Mouse (Mus musculus) frontal cortex, postnatal 25 days (tissue): ENCODE measurements around the gene Sh3d21.
A peak's percentile ranks its signal among the peaks of the same experiment; 100 is the strongest.
"Not testable (repeated sequence)": the region's sequence is repeated elsewhere in the genome, so short reads cannot be mapped to it uniquely, and the experiment has no call there.

Source experiments
- DNase-seq, 2 experiments: peaks; one replicate each; pipeline ENCODE4 v3.0.0; 2022; ENCODE audit warnings: low spot score in 2 of 2

The Sh3d21 gene

DNA sequence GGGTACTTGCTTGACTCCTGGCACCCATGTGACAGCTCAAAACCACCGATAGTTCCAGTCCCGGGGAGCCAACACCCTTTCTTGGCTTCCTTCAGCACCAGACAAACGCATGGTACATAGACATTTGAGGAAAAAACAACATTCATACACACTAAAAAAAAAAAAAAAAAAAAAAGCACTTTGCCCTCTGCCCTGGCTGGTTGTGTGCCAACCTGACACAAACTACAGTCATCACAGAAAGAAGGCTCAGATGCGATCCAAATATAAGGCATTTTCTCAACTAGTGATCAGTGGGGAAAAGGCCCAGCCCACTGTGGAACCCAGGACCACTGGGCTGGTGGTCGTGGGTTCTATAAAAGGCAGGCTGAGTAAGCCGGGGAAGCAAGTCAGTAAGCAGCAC lies 5.6 kb upstream of the Sh3d21 start:
- no peak for DNase-seq

GRCm38 (mm10) chr4:126166084-126166483 lies 2.8 kb upstream of the Sh3d21 start:
- DNase-seq: no peak

- not testable (repeated sequence) for DNase-seq
These were observed 1.8 kb upstream of the Sh3d21 start for GRCm38 (mm10) chr4:126165092-126165491.

- DNase-seq: no peak
These were observed 394 bp upstream of the Sh3d21 start for GRCm38 (mm10) chr4:126163685-126164084.

DNA sequence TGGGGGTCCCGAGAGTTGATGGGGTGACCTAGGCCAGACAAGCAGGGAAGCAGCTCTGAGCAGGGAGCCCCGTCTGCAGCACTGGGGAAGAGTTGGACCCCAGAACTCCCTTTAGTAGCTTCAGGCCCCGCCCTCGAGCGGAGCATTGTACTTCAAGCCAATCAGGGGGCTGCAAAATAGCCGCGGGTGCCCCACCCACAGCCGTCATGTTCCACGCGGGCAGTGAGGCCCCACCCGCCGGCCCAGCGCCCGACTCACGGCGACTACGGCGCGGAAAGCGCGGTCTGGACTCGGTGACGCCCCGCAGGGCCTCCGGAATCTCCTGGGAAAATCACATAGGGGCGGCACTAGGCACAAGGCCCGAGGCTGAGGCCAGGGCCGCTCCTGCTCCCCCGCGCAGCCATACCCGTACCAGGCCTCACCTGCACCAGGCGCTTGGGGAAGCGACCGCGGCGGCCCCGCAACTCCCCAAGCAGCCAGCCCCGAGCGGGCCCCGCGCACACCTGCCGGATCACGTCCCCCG lies 686 bp downstream of the Sh3d21 start:
- DNase-seq: peak; percentile 54 to 72

DNA sequence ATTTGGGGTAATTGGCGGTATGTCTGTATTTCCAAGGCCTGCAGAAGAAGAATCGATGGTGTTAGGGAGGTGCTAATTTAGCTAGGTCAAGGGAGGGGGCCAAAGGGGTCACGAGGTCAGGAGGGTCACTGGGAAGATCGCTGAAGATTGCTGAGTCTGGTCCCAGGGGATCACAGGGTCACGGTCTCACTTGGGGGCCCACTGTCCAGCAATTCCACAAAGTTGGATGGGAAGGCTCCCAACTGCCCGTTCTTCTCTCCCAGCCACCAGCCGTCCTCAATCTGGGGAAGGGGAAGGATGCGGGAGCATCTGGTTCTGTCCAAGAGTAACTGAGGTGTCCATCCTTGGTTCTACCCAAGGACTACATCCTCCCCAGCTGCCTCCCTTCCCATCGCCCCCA lies 1.3 kb downstream of the Sh3d21 start:
- no peak for DNase-seq

- no peak for DNase-seq
These were observed 1.8 kb downstream of the Sh3d21 start for GRCm38 (mm10) chr4:126161456-126161855.

- DNase-seq: no peak
These were observed 2.3 kb downstream of the Sh3d21 start for GRCm38 (mm10) chr4:126160981-126161380.

DNA sequence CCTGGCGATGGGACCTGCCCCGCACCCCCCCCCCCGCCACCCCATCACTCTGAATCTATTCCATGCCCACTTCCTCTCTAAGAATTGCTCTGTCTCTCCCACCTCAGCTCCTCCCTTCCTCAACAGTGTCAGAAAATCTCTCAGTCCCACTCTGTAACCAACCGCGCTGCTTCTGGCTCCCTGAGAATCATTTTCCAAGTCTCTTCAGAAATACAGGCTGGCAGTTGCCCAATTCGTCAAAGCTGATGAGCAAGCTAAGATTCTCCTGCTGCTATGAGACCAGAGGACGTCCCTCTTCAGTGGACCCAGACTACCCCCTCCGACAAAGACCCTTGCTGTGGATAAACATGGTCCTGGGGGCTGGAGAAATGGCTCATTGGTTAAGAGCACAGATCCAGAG lies 3.8 kb downstream of the Sh3d21 start:
- no peak for DNase-seq

DNA sequence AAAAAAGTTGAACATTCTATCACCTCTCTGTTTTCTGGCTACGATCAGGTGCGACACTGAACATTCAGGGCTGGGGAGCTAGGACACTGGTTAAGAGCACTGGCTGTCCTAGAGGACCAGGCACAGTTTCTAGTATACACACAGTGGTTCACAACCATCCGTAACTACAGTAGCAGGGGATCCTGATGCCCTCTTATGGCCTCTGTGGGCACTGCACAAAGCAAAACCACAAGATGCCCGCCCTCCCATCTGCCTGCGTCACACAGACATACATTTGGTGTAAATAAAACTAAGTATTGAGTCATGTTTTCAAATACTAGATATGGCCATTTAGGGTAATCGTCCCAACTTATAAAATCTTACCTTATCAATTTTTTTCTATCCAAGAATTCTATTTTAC lies 5.7 kb downstream of the Sh3d21 start:
- no peak for DNase-seq

GRCm38 (mm10) chr4:126156617-126157016 lies 6.7 kb downstream of the Sh3d21 start:
- no peak for DNase-seq

DNA sequence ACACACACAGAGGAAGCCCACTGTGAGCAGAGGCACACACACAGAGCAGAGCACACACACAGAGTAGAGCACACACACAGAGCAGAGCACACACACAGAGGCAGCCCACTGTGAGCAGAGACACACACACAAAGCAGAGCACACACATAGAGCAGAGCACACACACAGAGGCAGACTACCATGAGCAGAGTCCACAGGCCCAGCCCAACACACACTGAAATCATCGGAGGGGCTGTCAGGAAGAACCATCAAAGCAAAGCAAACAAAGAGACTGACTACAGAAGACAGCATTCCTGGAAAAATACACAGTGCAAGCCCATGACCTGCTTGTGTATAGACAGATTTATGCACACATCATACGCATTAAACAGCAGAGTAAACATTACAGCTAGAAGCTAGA lies 7.4 kb downstream of the Sh3d21 start:
- no peak for DNase-seq

- DNase-seq: no peak
These were observed 8.1 kb downstream of the Sh3d21 start for GRCm38 (mm10) chr4:126155183-126155582.

DNA sequence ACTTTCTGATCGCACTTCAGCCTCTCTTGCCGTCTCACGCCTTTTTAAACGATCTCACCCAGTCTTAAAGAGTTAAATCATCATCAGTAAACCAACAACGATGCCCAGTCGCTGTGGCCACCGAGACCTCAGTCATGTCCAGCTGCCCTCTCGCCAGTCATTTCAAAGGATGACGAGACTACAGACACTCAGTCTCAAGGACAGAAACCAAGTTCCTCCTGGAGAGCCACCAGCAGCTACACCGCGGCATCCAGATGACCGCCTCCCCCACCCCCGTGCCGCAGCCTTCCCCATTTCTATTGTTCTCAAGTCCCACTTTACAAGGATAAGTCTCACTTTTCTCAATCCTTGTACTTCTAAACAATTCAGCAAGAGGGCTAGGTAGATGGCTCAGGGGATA lies 10.4 kb downstream of the Sh3d21 start:
- DNase-seq: no peak

- DNase-seq: no peak
These were observed 11.4 kb downstream of the Sh3d21 start for GRCm38 (mm10) chr4:126151701-126152440.

DNA sequence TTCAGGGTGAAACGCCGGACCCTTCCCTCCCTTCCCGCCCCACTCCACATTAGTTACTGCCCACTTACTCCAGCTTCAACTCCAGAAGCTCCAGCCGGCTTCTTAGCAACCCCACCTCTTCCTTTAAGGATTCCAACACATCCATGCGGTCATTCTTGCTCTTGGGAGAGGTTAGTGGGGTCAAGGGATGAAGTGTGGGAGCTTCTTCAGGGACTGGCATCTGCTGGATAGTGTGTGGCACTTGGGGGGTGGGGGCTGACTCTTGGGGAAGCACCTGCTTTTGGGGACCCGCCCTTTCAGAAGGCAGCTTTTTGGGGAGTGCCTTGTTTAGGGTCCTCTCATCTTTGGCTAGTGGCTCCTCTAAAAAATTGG lies 12.4 kb downstream of the Sh3d21 start:
- DNase-seq: no peak

DNA sequence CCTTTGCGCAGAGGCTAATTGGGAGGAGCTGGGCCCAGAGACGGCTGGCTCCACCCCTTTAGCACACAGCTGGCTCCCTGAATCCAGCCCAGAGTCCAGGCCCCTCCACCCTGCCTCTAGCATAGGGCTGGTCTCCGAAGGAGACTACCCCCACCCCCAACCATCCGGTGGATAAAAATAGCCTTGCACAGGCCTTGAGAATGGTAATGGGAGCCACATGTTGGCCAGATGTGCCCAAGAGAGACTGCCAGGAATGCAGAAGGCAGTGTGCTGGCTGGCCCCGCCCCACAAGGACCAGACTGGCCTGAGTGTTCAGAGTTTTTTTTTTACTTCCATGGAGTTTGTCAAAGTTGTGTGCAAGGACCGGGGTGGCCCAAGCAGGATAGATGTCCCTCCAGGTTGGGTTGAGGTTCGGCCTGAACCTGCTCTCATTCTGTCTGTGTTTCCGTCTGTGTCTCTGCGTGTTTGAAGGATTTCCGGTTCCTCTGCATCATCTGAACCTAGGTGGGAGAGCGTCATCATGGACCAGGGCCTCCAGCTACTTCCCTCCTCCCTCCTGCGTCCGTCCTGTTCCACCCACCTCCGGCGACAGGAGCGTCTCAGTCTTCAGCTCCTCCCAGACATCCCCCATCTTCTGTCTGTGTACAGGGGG lies 12.9 kb downstream of the Sh3d21 start:
- no peak for DNase-seq

DNA sequence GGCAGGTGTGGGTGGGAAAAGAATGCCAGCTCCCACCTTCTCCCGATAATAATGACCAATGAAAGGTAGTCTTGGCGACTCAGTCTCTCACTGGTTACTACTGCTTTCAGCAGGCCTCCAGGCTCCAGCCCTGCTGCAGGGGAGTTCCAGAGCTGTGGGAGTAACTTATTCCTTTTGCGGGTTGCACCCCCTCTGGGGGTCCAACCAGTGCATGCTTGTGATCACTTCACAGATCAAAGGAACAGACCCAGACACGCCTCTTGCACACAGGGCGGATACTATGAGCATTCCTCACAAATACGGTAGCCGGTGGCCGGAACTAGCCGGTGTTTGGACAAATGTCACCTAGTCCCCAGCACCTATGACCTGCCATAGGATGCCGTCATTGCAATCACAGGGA lies 13.5 kb downstream of the Sh3d21 start:
- no peak for DNase-seq

DNA sequence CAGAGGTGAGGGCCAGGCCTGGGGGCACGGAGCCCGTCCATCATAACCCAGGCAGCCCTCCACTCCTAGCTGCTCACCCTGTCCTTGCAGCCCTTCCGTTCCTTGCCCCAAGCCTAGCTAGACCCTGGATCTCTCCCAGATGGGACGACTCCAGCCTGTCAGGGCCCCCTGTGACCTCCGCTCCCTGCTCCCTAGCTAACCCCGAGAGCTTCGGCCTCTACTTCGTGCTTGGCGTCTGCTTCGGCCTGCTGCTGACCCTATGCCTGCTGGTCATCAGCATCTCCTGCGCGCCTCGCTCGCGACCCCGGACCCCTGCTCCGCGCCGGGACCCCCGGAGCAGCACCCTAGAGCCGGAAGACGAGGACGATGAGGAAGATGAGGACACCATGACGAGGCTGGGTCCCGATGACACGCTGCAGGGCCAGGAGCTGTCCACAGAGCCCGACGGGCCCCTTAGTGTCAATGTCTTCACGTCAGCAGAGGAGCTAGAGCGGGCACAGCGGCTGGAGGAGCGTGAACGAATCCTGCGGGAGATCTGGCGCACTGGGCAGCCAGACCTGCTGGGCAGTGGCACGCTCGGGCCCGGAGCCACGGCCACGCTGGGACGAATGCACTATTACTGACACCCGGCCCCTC lies 14.1 kb downstream of the Sh3d21 start:
- DNase-seq: no peak

- no peak for DNase-seq
These were observed 14.9 kb downstream of the Sh3d21 start for GRCm38 (mm10) chr4:126148161-126148961.

- no peak for DNase-seq
These were observed 15.6 kb downstream of the Sh3d21 start, which contains the start of gene Eva1b for GRCm38 (mm10) chr4:126147533-126148160. Gene Eva1b (plus strand): TSS chr4:126147744.
